Mouse (Mus musculus) layer of hippocampus, postnatal 10 days (tissue): Measurements from ENCODE around the gene Serpina10. TPM values are rescaled to one million over a fixed set of nuclear protein-coding genes. Genes with fewer than 3 reads are reported as not detected.
A peak's percentile ranks its signal among the peaks of the same experiment; 100 is the strongest.
"Not testable (repeated sequence)": the region's sequence is repeated elsewhere in the genome, so short reads cannot be mapped to it uniquely, and the experiment has no call there.

ENCODE experiments used
- DNase-seq, 2 experiments: peaks; one replicate each; pipeline ENCODE4 v3.0.0; 2021; ENCODE audit warnings: low spot score in 2 of 2
- long read RNA-seq: library from polyadenylated mRNA; stranded (forward); transcript quantifications from one replicate; pipeline ENCODE4 v2.0.0, GENCODE M21; 2023
- total RNA-seq, 2 experiments: library from RNA; stranded (reverse); gene quantifications; 2 replicates each; pipeline ENCODE4 v1.2.3; 2021

Serpina10 gene
- total RNA-seq, result not detected
- long read RNA-seq, result 0 reads

- no peak for DNase-seq
Observed at GRCm38 (mm10) chr12:103631203-103631612, at the start of gene Serpina10. Serpina10 (minus strand) TSS chr12:103631444.

DNA sequence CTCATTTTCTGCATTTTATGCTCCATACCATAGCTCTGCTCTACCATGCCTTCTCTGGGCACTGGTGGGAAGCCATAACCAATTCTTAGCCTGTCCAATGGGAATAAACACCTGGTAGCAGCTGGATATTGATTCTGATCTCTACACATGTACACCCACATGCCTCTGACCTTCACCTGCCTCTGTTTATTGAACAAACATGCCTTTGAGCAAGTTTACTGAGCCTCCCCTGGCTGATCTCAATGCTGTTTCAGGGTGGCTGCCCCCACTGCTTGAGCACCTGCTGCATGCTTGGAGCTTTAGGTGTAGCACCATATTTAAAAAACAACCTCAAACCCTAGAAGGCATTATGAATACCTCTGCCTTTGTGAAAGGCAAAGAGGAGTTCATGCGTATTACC is 48.6 kb upstream of the Serpina10 start:
- not testable (repeated sequence) for DNase-seq

DNA sequence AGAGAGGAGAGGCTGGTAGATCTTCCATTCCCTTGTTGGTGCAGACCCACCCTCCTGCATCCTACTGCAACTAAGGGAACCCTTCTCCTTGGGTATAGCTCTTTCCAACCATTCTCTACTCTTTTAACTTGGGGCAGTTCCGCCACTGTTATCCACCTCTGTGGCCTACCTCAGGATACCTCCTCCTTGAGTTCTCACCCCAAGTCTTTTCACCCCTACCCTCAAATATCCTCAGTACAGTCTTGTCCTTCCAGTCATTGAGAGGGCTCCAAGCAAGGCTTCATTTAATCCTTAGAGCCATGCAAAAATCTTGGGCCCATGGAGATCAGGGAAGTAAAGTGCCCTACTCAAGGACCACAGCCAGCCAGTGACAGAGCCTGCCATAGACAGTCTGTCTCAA is 44.8 kb upstream of the Serpina10 start, which contains the start of gene Serpina16:
Gene Serpina16, minus strand, starts transcription at position 101 of the 400 bp plus-strand sequence.
- DNase-seq, result no peak

- no peak for DNase-seq
Observed at GRCm38 (mm10) chr12:103673179-103673578, 41.9 kb upstream of the Serpina10 start.

DNA sequence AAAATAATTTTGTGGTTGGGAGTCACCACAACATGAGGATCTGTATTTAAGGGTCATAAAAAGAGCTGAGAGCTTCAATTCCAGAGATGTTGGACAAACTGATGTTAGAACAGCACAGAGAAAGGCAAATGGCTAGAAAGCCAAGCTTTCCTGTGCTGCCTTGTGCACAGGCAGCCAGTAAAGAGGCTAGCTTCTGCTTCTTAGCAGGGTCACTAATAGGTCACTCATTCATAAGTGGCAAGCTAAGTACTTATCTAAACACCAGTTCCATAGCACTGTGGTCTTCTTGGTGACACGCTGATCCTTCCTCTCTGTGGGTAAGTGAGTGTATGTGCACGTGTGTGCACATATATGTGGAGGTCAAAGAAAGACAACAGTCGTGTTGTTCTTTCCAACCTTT is 40.2 kb upstream of the Serpina10 start:
- no peak for DNase-seq

DNA sequence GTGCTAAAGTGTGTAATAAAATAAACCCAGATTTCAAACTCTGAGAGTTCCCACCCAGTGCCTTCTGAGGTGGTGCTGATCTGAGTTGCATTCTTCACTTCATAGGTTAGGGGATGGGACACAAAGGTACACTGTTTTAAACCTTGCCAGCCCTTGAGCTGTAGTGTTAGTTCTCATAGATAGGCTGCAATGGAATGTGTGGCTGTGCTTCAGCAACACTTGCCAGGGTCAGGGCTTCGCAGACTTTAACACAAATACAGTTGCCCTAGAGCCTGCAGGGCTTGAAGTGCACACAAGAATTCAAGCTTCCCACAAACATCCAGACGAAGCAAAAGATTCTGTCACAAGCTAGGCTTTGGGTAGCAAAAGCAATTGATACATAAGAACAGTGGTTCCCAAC is 39.7 kb upstream of the Serpina10 start:
- no peak for DNase-seq

GRCm38 (mm10) chr12:103670344-103670743 is 39.1 kb upstream of the Serpina10 start:
- DNase-seq, result peak; percentile 46 to 59

DNA sequence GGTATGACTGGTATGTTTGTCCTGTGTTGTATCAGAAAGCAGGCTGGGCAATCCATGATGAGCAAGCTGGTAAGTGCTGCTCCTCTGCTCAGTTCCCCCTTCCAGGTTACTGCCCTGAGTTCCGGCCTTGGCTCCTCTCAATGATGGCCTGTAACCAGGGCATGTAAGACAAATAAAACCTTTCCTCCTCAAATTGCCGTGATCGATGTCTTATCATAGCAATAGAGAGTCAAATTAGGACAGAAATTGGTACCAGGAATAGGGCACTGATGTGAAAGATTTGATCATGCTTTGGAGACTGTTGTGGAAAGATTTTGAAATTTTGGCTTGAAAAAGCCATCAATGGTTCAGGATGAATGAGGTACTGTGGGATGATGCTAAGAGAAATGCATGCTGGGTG is 34.0 kb upstream of the Serpina10 start:
- DNase-seq, result no peak

GRCm38 (mm10) chr12:103662053-103662452 is 30.8 kb upstream of the Serpina10 start:
- not testable (repeated sequence) for DNase-seq

- no peak for DNase-seq
Observed at GRCm38 (mm10) chr12:103660076-103660475, 28.8 kb upstream of the Serpina10 start.

DNA sequence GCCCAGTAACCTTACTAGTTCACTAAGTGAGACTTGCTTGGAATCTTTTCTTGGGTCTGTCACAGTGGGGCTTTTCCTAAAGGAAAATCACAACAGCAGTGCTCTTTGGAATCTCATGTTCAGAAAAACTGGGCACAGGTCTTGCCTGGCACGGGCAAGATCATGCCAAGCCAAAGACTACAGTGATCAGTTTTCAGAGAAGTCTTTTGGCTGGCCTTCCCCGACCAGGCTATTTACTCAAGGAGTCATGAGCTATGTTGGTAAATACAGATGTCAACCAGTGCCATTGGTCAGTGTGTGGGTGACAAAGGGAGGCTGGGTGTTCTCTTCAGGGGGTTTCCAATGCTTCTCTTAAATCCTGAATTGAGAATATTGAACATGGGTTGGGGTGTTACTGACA is 27.9 kb upstream of the Serpina10 start:
- DNase-seq, result no peak

DNA sequence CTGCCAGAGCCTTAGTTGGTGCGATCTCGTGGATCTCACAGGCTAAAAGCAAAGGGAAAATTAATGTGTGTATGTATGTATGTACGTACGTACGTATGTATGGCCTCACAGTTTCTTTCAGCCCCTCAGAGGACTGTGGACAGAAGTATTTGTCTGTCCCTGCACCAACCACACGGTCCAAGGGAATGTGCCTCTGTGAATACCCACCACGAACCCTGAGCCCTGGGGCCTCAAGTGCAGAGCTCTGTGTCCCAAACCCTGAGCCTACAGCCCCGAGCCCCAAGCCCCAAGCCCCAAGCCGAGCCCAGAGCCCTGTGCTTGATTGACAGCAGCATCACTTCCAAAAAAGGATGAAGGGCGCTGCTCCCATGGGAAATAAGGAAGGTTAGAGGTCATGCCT is 26.7 kb upstream of the Serpina10 start:
- no peak for DNase-seq

DNA sequence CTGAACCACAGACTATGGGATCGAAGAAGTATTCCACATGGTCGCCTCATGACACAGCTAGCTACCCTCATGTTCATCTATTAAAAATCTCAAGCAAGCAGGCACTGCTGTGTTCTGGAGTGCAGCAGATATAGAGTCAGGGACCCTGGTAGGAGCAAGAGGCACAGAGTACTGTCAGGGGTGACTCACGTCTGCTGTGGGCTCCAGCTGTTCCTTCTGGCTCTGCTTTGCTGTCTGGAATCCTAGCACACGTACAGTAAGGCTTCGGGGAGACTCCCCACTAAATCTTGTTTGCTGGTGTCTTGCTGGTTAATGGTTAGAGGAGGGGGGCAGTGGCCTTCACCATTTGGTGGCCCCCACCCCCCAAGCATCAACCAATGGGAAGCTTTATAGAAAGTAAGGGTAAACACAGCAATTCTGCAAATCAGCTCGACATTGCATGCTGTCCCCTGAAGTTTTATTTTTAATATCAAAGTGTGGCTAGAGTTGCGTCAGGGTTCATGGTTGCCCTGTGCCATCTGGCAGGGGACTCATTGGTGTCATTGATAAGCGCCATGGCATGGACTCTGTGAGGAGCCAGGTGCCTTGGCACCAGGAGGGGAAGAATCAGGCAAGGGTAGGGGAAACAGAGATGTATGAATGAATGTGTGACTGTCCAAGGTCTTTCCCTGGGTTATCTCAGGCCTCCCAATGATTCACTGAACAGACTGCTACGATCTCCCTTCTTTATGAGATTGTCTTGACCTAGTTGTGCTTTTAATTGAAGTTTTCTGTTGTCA is 25.8 kb upstream of the Serpina10 start, which contains the start of gene Serpina6:
Gene Serpina6, minus strand, starts transcription at position 365 of the 779 bp plus-strand sequence.
- DNase-seq, result no peak

GRCm38 (mm10) chr12:103655123-103656044 is 24.1 kb upstream of the Serpina10 start:
- no peak for DNase-seq

- no peak for DNase-seq
Observed at GRCm38 (mm10) chr12:103653836-103654235, 22.6 kb upstream of the Serpina10 start.

DNA sequence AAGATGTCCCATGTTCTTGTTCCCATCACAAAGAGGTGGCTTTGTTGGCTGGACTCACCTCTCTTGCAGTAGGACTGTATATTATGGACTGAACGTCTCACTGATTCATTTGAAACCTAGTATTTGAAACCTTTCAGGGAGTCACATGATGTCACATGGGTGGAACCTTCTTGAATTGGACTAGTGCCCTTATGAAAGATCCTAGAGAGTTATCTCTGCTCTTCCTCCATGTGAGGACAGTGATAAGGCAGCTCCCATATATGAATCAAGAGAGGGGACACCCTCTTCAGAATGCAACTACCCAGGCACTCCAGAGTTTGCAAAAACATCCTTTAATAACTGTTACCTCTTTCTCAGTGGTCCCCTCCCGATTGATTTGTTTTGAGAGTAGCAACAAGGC is 15.1 kb upstream of the Serpina10 start:
- DNase-seq, result no peak

DNA sequence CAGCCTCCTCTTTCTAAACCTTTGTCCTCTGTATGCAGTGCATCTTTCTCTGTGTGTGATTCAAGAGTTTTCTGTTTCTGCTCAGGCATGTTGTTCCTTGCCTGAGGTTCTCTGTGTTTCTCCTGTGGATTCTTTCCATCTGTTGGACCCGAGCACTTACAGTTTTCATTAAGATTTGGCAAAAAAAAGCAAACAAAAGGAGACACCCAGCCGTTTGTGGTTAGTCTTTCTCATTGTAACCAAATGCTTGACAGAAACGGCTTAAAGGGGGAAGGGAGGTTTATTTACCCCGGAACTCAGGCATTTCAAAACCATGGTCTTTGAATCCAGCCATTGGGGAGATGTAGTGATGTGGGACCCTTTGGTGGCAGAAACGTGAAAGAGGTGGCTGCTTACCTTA is 13.4 kb upstream of the Serpina10 start:
- DNase-seq, result no peak

GRCm38 (mm10) chr12:103643818-103644217 is 12.6 kb upstream of the Serpina10 start:
- no peak for DNase-seq

GRCm38 (mm10) chr12:103643336-103643735 is 12.1 kb upstream of the Serpina10 start:
- peak; percentile 92 to 95 for DNase-seq

GRCm38 (mm10) chr12:103635846-103636245 is 4.6 kb upstream of the Serpina10 start:
- no peak for DNase-seq

- no peak for DNase-seq
Observed at GRCm38 (mm10) chr12:103634430-103634829, 3.2 kb upstream of the Serpina10 start.

DNA sequence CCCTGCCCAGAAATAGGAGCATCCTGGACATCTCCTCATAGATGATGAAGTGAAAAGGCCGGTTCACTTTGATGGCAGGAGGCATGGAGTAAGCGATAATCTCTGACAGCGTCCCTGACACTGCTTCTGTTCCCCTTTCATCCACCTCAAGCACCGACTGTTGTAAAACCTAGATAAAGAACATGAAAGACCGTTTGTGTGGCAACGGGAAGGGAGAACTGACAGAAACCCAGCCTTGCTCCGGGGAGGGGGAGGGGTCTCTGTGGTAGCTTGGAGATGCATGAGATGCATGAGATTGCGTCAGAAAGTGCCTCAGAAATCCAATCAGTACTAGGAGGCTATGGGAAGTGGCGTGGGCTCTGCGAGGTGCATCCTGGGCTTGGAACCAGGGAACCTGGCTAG is 14.4 kb downstream of the Serpina10 start:
- DNase-seq, result no peak
